Mouse (Mus musculus): ENCODE results near the gene Wdr64.

The Wdr64 gene

DNA sequence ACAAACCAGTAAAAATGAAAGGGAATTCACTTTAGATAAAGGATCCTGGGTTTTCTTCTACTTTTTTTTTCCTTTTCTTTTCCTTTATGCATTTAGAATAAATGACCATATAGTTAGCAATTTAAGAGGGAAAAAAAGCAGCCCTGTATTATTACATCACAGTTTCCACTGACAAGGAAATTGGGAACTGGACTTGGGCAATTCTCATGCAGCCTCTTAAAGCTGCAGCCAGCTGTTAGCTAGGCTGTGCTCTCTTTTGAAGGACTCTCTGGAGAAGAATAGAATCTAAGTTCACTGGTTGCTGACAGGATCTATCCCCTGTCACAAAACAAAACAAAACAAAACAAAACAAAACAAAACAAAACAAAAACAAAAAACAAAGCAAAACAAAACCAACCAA is 9.6 kb downstream of the Wdr64 start:
- in situ Hi-C loops (cut with MboI; ENCODE audit: low pct_unique_long_range_greater_than_20kb in 1 of 2, low sequenced_read_pairs in 2 of 2, unreplicated experiment in 1 of 2): no loop called here

DNA sequence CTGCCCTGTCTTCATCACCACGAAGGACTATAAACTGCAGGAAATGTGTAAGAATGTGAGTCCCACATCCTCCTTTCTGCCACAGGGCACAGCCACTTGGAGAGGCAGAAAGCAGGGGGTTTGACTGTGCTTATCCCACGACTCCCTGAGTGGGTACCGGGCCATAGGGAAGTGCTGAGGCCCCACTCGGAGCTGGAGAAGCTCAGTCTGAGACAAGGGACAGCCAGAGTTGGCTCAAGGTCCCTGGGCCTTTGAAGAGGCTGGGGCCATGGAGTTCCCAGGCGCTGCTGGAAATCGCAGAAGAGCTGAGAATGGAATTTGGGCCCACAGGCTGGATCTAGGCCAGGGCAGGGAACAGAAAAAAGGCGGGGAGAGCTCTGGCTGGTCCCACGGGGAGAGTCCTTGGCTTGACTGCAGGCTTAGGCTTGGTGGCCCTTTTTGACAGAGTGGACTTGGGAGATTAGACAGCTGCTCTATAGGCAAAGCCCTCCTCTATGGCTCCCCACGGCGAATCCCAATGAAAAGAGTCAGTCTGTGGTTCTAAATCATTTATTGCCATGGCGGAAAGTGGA is 14.0 kb downstream of the Wdr64 start:
- in situ Hi-C loops (cut with MboI; ENCODE audit: low pct_unique_long_range_greater_than_20kb in 1 of 2, low sequenced_read_pairs in 2 of 2, unreplicated experiment in 1 of 2): no loop called here

DNA sequence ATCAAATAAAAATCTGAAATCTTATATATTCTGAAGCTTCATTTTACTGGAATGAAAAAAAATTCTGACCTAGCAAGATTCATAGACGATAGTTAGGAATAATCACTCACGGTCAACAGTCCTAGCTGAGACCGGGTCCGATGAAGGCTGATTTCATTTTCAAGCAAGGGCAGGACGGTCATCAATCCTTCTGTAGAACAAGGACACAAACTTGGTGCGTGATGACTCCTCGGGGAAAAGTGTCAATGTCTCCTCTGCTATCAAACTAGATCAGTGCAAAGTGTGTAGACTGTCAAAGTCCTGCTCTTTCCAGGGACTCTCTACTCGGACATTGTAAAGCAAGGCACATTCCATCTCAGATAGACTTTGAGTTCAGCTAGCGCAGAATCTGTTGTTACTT is 18.4 kb downstream of the Wdr64 start:
- in situ Hi-C loops (cut with MboI; ENCODE audit: low pct_unique_long_range_greater_than_20kb in 1 of 2, low sequenced_read_pairs in 2 of 2, unreplicated experiment in 1 of 2): no loop called here

DNA sequence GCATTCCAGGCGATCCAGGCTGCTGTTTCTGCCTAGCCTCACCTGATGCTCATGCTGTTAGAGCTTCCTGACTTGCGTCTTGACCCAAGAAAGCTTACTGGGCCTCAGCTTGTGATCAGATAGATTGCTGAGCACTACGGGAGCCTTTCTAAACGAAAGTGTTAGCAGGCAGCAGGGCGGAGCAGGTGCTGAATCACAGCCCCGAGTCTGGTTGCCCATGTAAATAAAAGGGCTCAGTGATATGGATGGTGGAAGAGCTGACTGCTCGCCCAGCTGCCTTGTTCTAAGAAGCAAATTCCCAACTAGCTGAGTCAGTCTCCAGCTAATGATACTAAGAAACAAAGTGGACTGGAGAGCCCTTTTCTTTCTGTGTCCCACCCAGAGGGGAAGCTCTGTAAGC is 27.4 kb downstream of the Wdr64 start:
- in situ Hi-C loops (cut with MboI; ENCODE audit: low pct_unique_long_range_greater_than_20kb in 1 of 2, low sequenced_read_pairs in 2 of 2, unreplicated experiment in 1 of 2): no loop called here

DNA sequence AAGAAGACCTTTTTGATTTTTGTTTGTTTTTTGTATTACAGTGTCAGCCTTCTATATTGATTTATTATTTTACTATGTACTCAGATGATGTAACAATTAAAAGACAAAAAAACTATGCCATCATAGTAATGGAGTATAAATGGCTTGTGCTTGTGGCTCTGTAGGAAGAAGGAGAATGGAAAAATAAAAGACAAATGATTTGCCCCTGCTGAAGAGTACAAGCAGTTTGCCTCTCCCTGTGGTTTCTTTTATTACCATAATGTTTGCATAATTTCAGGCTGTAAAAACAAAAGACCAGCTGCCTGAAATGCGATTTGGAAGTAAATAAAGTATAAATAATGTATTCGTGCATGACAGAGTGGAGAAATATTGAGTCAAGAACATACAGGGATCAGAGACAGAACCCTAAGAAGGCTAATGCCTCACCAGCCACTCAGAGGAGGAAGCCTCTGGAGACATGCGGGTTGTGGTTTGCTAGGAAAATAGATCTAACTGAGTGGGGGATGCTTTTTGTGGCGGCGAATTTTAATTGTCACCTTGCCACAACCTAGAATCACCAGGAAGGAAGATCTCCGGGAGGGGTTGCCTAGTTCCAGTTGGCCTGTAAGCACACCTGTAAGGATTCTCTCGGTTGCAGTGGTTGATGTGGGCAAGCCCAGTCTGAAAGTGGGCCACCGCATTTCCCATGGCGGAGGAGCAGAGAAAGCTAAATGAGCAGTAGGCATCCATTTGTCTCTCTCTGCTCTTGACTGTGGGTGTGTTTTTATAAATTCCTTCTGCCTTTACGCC is 56.4 kb downstream of the Wdr64 start:
- in situ Hi-C loops (cut with MboI; ENCODE audit: low pct_unique_long_range_greater_than_20kb in 1 of 2, low sequenced_read_pairs in 2 of 2, unreplicated experiment in 1 of 2): no loop called here

DNA sequence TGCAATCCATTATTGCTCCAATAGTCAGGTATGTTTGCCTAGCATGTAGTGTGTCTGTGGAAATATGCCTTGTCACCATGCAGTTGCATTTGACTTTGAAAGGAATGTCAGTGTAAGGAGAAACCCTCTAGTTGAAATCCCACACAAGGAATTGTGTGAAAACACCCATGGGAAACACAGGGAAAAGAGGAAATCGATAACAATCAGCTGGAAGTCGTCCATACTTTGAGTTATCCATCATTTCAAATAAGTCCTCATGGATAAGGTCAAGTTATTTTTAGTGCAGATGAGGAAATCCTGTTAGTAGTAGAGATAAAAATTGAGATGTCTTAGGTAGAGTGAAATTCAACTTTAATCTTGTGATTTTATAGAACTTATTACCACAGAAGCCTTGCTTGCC is 96.3 kb downstream of the Wdr64 start:
- in situ Hi-C loops (cut with MboI; ENCODE audit: low pct_unique_long_range_greater_than_20kb in 1 of 2, low sequenced_read_pairs in 2 of 2, unreplicated experiment in 1 of 2): no loop called here

DNA sequence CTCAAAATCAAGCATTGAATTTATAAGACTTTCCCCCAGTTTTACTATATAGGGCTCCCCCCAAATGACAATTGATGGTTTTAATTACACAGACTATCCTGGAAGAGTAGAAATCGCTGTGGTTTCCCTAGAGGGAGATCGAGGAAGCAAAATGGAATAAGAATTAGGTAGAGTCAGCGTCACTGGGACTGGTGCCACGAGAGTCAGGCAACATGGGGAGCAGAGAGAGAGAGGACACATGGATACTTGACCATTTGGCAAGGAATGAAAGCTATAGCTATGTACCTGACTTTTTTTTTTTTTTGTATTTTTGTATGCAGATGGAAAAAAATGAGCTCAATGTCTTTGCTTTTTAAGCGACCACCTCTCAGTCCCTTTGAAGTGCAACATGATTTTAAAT is 110.0 kb downstream of the Wdr64 start:
- in situ Hi-C loops (cut with MboI; ENCODE audit: low pct_unique_long_range_greater_than_20kb in 1 of 2, low sequenced_read_pairs in 2 of 2, unreplicated experiment in 1 of 2): no loop called here

DNA sequence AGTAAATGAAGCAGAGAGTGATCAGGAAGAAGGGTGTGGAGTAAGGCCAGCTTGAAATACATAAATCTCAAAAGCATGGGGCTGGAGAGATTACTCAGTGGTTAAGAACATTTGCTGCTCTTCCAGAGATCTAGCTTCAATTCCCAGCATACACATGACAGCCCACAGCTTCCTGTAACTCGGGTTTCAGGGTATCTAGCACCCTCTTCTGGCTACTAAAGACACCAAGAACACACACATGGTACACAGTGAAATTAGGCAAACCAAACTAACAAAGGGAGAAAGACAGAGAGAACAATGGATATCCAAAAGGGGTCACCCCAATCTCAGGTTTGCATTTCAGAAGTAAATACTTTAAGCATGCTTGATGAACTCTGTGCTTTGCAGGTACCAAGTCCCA is 113.2 kb downstream of the Wdr64 start:
- in situ Hi-C loops (cut with MboI; ENCODE audit: low pct_unique_long_range_greater_than_20kb in 1 of 2, low sequenced_read_pairs in 2 of 2, unreplicated experiment in 1 of 2): no loop called here

DNA sequence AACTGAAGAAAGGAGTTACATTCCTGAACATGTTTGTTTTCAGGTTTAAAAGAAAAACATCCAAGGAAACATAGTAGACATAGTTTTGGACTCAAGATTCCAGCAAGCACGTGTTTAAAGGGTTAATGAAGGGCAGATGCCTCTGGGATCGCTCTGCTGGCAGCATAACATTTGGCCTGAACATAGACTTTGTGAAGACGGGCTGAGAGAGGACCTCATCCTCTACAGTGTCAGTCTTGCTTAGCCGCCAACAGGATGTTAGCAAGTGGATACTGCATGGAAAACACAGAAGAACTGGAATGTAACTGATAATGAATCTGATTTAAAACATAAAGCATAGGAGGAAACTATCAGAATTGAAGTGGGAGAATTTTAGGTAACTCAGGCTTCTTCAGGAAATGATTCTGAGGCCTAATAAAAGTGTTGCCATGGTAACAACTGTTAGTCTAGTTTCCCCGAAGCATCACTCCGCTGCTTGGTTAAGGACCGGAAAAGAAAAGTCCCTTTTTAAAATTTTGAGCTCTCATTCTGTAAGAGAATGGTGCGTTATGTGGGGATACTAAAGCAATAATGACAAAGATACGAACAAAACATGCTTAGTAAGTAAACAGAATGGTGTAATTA is 125.5 kb downstream of the Wdr64 start:
- in situ Hi-C loops (cut with MboI; ENCODE audit: low pct_unique_long_range_greater_than_20kb in 1 of 2, low sequenced_read_pairs in 2 of 2, unreplicated experiment in 1 of 2): no loop called here

DNA sequence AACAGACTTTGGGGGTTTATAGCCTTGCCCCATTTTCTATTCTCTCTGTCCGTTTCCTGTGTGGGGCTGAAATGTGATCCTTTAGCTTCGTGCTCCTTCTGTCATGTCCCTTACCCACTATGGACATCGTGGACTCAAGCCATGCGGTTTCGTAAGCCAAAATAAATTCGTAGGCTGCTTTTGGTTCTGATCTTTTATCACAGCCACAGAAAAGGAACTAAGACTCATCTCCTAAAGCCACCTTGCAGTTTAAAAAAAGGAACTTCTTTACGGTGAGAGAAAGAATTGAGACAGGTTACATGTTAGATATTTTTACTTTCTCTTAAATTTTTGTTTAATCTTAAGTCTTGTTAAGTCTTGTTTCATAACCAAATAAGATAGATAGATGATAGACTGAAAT is 130.1 kb downstream of the Wdr64 start:
- in situ Hi-C loops (cut with MboI; ENCODE audit: low pct_unique_long_range_greater_than_20kb in 1 of 2, low sequenced_read_pairs in 2 of 2, unreplicated experiment in 1 of 2): no loop called here

DNA sequence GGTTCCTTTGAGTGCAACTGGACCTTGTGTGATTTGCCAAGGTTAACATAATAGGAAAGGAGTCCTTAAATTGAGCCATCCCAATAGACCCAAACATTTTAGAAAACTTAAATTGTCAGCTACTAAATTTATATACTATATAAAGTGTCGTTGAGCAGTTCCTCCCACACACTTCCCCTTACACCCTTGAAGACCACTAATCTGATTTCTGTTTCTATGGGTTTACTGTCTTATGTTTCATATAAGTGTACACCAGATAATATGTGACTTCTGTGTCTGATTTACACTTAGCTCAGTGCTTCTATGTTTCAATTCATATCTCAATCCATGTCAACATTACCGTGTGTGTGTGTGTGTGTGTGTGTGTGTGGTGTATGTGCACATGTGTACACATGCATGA is 130.8 kb downstream of the Wdr64 start:
- in situ Hi-C loops (cut with MboI; ENCODE audit: low pct_unique_long_range_greater_than_20kb in 1 of 2, low sequenced_read_pairs in 2 of 2, unreplicated experiment in 1 of 2): no loop called here

DNA sequence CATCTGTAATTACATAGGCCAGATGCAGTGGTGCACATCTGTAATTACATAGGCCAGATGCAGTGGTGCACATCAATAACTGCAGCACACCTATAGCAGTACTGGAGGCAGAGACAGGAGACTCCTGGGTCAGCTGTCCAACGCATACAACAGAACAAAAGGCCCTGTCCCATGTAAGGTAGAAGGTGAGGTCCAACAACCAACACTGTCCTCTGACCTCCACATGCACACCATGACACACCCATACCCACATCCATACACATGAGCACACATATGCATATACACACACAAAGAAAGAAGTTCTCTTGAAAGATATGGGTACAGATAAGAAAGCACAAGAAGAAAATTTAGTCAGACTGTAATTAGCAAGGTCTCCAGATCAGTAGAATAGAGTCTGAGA is 157.1 kb downstream of the Wdr64 start:
- in situ Hi-C loops (cut with MboI; ENCODE audit: low pct_unique_long_range_greater_than_20kb in 1 of 2, low sequenced_read_pairs in 2 of 2, unreplicated experiment in 1 of 2): no loop called here

All from mouse embryonic stem cell (cell line).